Mouse (Mus musculus) olfactory bulb, adult 2 months (tissue): ENCODE measurements around the gene Paxbp1.

Experiments
- CTCF ChIP-seq: fragments of 200-500 bp; IDR thresholded peaks from 2 replicates; pipeline ENCODE4 v1.5.1; 2012; ENCODE audit warnings: low read depth, mild to moderate bottlenecking, low read length, moderate library complexity; ENCODE audit not compliant: insufficient read depth
- POLR2A ChIP-seq: fragments of 200-500 bp; IDR thresholded peaks from 2 replicates; pipeline ENCODE4 v1.6.1; 2012; ENCODE audit warnings: mild to moderate bottlenecking, low read depth, low read length, moderate library complexity; ENCODE audit not compliant: insufficient read depth

DNA sequence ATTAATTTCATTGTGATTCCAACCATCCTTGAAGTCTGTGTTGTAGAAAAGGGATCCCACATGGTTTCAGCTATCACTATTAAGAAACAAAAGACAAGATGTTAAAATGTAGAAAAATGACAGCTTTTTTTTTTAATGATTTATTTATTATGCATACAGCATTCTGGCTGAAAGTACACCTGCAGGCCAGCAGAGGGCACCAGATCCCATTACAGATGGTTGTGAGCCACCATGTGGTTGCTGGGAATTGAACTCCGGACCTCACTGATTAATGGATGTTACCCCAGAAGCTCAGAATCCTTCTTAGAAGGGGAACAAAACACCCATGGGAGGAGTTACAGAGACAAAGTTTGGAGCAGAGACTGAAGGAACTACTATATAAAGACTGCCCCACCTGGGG lies 21.0 kb downstream of the Paxbp1 start:
- TF ChIP-seq POLR2A: no peak
- no peak for TF ChIP-seq CTCF
